23 mouse cellular contexts compared by ENCODE assay signal in the genomic region with DNA sequence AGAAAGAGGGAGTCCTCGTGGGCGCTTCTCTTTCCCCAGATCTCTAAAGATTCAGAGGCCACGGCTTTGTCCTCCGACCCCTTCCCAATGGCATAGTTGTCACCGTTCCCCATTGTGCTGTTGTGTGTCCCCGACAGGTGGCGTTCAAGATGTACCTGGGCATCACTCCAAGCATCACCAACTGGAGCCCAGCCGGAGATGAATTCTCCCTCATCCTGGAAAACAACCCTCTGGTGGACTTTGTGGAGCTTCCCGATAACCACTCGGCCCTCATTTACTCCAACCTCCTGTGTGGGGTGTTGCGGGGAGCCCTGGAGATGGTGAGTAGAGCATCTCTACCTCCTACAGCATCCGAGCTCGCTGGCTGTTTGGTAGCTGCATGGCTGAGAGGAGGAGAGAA. TPM values are rescaled to one million over a fixed set of nuclear protein-coding genes. Genes with fewer than 3 reads are reported as not detected.
DNase-seq lines count a peak whose midpoint lies in the region; ATAC-seq and TF ChIP-seq lines count a peak whose summit lies in the region.
"Had no signal": no experiment of that assay in that cellular context is flagged by ENCODE, and none has a peak within 500 bp of the region (broad histone marks: within the 10 kb centered on the region; RNA-seq: fewer than 3 reads in every experiment).

No protein-coding gene starts in this region.

- intact Hi-C loops in left cerebral cortex, adult 2 months (cut with DNase I), result no loop called here

- no peaks in the 10 kb centered on the region for H3K9me3 ChIP-seq in forebrain, embryonic 15.5 days
- H3K9me3 ChIP-seq in forebrain, embryonic 12.5 days, result no peaks in the 10 kb centered on the region
- H3K9me3 ChIP-seq: embryonic facial prominence, embryonic 15.5 days; liver, embryonic 15.5 days; stomach, embryonic 15.5 days had no signal

- no peak overlapping the region for H3K4me2 ChIP-seq in forebrain, embryonic 15.5 days (replicated peaks)
- no peak overlapping the region for H3K4me2 ChIP-seq in forebrain, embryonic 12.5 days
- H3K4me2 ChIP-seq: embryonic facial prominence, embryonic 15.5 days; heart, embryonic 11.5 days; hindbrain, embryonic 14.5 days; liver, embryonic 15.5 days; stomach, embryonic 15.5 days had no signal

- DNase-seq in left cerebral cortex, adult 2 months (ENCODE audit: extremely low spot score in 1 of 2, low spot score in 2 of 2), result peak in 1 of 2 experiments; percentile 37
- DNase-seq in left cerebral cortex, adult 11 months (ENCODE audit: low spot score), result no peak
- peak; percentile 91 for DNase-seq in cerebellum, adult 8-10 months
- DNase-seq in thymus, postnatal 10 days (ENCODE audit: low spot score in 2 of 2), result no peak
- DNase-seq in testis, postnatal 10 days (ENCODE audit: low spot score), result no peak
- DNase-seq: adrenal gland, adult 8-10 months; heart, postnatal 14 days; kidney, adult 11 months; kidney, postnatal 14 days; spleen, adult 18-20 months; thymus, postnatal 14 days had no signal

- no peak overlapping the region for H3K4me3 ChIP-seq in forebrain, embryonic 15.5 days
- H3K4me3 ChIP-seq in forebrain, embryonic 12.5 days (replicated peaks), result no peak overlapping the region
- H3K4me3 ChIP-seq in left cerebral cortex, adult 2 months, result no peak overlapping the region
- no peak overlapping the region for H3K4me3 ChIP-seq in embryonic fibroblast, embryonic 13.5 days (ENCODE audit: insufficient read depth, low read length)
- H3K4me3 ChIP-seq: embryonic facial prominence, embryonic 15.5 days; liver, embryonic 15.5 days; stomach, embryonic 15.5 days had no signal

- H3K27me3 ChIP-seq in forebrain, embryonic 15.5 days, result no peaks in the 10 kb centered on the region
- no peaks in the 10 kb centered on the region; the same call in 1 of the 2 replicates for H3K27me3 ChIP-seq in forebrain, embryonic 12.5 days
- H3K27me3 ChIP-seq: embryonic facial prominence, embryonic 15.5 days; liver, embryonic 15.5 days; stomach, embryonic 15.5 days had no signal

- peaks cover 24% of the 10 kb centered on the region for H3K36me3 ChIP-seq in forebrain, embryonic 15.5 days
- H3K36me3 ChIP-seq in forebrain, embryonic 12.5 days (replicated peaks), result peaks cover 39% of the 10 kb centered on the region

- 0 out of 2 replicates have a peak overlapping the region, but pooled peaks have one; percentile 8 for H3K27ac ChIP-seq in forebrain, embryonic 15.5 days (replicated peaks)
- no peak overlapping the region for H3K27ac ChIP-seq in forebrain, embryonic 12.5 days
- H3K27ac ChIP-seq in left cerebral cortex, adult 2 months, result peak overlapping the region; percentile 40; the same call in 1 of the 2 replicates
- H3K27ac ChIP-seq in embryonic fibroblast, embryonic 13.5 days (ENCODE audit: insufficient read depth, low read length), result no peak overlapping the region
- H3K27ac ChIP-seq: embryonic facial prominence, embryonic 15.5 days; hindbrain, embryonic 14.5 days; liver, embryonic 15.5 days; stomach, embryonic 15.5 days had no signal

- no peak for ATAC-seq in forebrain, embryonic 15.5 days (replicated peaks)
- ATAC-seq in forebrain, embryonic 12.5 days (ENCODE audit: low FRiP score), result no peak
- ATAC-seq: CD4-positive, CD25-positive, alpha-beta regulatory T cell, adult 4 months; lung, postnatal 0 days had no signal

- 72% methylated on average over 13 of the region's 13 CpGs for WGBS in forebrain, embryonic 15.5 days
- WGBS in forebrain, embryonic 12.5 days, result 70% methylated on average over 13 of the region's 13 CpGs

- H3K4me1 ChIP-seq in forebrain, embryonic 15.5 days, result peaks cover 6% of the 10 kb centered on the region; the same call in 1 of the 2 replicates
- H3K4me1 ChIP-seq in forebrain, embryonic 12.5 days, result peaks cover 4% of the 10 kb centered on the region
- no peaks in the 10 kb centered on the region for H3K4me1 ChIP-seq in embryonic fibroblast, embryonic 13.5 days (ENCODE audit: control insufficient read depth, insufficient read depth, low read length)

- H3K9ac ChIP-seq in forebrain, embryonic 15.5 days (replicated peaks), result no peak overlapping the region
- H3K9ac ChIP-seq in forebrain, embryonic 12.5 days, result no peak overlapping the region
- H3K9ac ChIP-seq: embryonic facial prominence, embryonic 15.5 days; hindbrain, embryonic 14.5 days; liver, embryonic 15.5 days; stomach, embryonic 15.5 days had no signal

- TF ChIP-seq CTCF in left cerebral cortex, adult 2 months (IDR thresholded peaks at IDR 0.05), result peak; percentile 43
- TF ChIP-seq CTCF in embryonic fibroblast, embryonic 13.5 days (IDR thresholded peaks at IDR 0.05; ENCODE audit: borderline replicate concordance, insufficient read depth, low read length), result peak; percentile 11; the same call in 1 of the 2 replicates

- no peak for TF ChIP-seq POLR2A in embryonic fibroblast, embryonic 13.5 days (IDR thresholded peaks at IDR 0.05; ENCODE audit: low read depth, low read length)

RNA-seq across cellular contexts. Expression of a gene that starts 11.6 kb away (rescaled TPM):
- 175 and 182 TPM in 2 replicates for polyA plus RNA-seq in forebrain, embryonic 15.5 days (2015; fragmentation: Nextera tagmentation; extraction: Ambion mirVana)
- 104 and 108 TPM in 2 replicates for polyA plus RNA-seq in forebrain, embryonic 12.5 days (2016; fragmentation: Nextera tagmentation; extraction: Ambion mirVana)
- total RNA-seq in left cerebral cortex, adult 2 months (2021), result 10 to 100 TPM; 77.0 to 87.5 TPM
- polyA plus RNA-seq in embryonic fibroblast, embryonic 13.5 days (2011; ENCODE audit: insufficient read length, low read depth, missing spikeins), result 96.6 and 102 TPM in 2 replicates

RNA-seq across cellular contexts. Expression of a gene that starts 12.8 kb away (rescaled TPM):
- polyA plus RNA-seq in forebrain, embryonic 15.5 days (2015; fragmentation: Nextera tagmentation; extraction: Ambion mirVana), result 2.0 and 3.0 TPM in 2 replicates
- polyA plus RNA-seq in forebrain, embryonic 12.5 days (2016; fragmentation: Nextera tagmentation; extraction: Ambion mirVana), result 16.0 and 22.6 TPM in 2 replicates
- 1 to 10 TPM; 1.9 to 3.0 TPM for total RNA-seq in left cerebral cortex, adult 2 months (2021)
- polyA plus RNA-seq in embryonic fibroblast, embryonic 13.5 days (2011; ENCODE audit: insufficient read length, low read depth, missing spikeins), result 7.7 and 40.4 TPM in 2 replicates
- total RNA-seq: megakaryocyte, adult 5-6 weeks; MEL had no signal
- polyA plus RNA-seq: CD4-positive, CD25-positive, alpha-beta regulatory T cell, adult 4 months had no signal

RNA-seq across cellular contexts. Expression of a gene that starts 17.6 kb away (rescaled TPM):
- 76.8 and 79.6 TPM in 2 replicates for polyA plus RNA-seq in forebrain, embryonic 15.5 days (2015; fragmentation: Nextera tagmentation; extraction: Ambion mirVana)
- polyA plus RNA-seq in forebrain, embryonic 12.5 days (2016; fragmentation: Nextera tagmentation; extraction: Ambion mirVana), result 104 and 105 TPM in 2 replicates
- total RNA-seq in left cerebral cortex, adult 2 months (2021), result 100 to 1,000 TPM; 281 TPM
- polyA plus RNA-seq in embryonic fibroblast, embryonic 13.5 days (2011; ENCODE audit: insufficient read length, low read depth, missing spikeins), result 83.0 and 98.9 TPM in 2 replicates

RNA-seq across cellular contexts. Expression of a gene that starts 47.8 kb away (rescaled TPM):
- polyA plus RNA-seq in forebrain, embryonic 15.5 days (2015; fragmentation: Nextera tagmentation; extraction: Ambion mirVana), result 81.9 and 85.3 TPM in 2 replicates
- 68.5 and 72.4 TPM in 2 replicates for polyA plus RNA-seq in forebrain, embryonic 12.5 days (2016; fragmentation: Nextera tagmentation; extraction: Ambion mirVana)
- 10 to 100 TPM; 29.5 to 29.9 TPM for total RNA-seq in left cerebral cortex, adult 2 months (2021)
- polyA plus RNA-seq in embryonic fibroblast, embryonic 13.5 days (2011; ENCODE audit: insufficient read length, low read depth, missing spikeins), result 15.9 and 16.7 TPM in 2 replicates

RNA-seq across cellular contexts. Expression of a gene that starts 51.7 kb away (rescaled TPM):
- polyA plus RNA-seq in forebrain, embryonic 15.5 days (2015; fragmentation: Nextera tagmentation; extraction: Ambion mirVana), result 12.7 and 16.0 TPM in 2 replicates
- polyA plus RNA-seq in forebrain, embryonic 12.5 days (2016; fragmentation: Nextera tagmentation; extraction: Ambion mirVana), result 7.7 and 10.8 TPM in 2 replicates
- total RNA-seq in left cerebral cortex, adult 2 months (2021), result 1 to 10 TPM; 1.5 to 1.6 TPM
- polyA plus RNA-seq in embryonic fibroblast, embryonic 13.5 days (2011; ENCODE audit: insufficient read length, low read depth, missing spikeins), result 3.1 and 3.9 TPM in 2 replicates
- total RNA-seq: MEL had no signal
- polyA plus RNA-seq: CD4-positive, CD25-positive, alpha-beta regulatory T cell, adult 4 months had no signal

Comparison
In these comparisons a context has a peak if more than half of its experiments do, and no peak if none do; other contexts are left out.
1. H3K27ac ChIP-seq: peak in forebrain, embryonic 15.5 days (single experiment) and left cerebral cortex, adult 2 months (single experiment); none in forebrain, embryonic 12.5 days (single experiment) and embryonic fibroblast, embryonic 13.5 days (single experiment).